Mouse (Mus musculus): ENCODE data around the gene A4gnt.

The A4gnt gene

DNA sequence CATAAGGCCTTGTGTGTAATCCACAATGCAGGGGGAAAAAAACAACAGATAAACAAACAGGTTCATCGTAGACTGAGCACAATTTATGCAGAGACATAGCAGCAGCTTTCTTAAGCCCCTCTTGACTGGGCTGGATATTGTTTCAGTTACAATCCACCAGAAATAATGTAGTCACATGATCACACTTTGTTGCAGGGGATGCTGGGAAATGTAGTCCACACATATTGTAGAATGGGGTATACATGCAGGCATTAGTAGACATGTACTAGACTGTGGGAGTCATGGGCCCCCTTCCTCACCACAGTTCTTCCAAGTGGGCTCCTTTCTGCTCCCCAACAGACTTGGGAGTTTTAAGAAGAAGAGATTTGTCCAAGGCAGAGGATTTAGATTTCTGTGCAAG, 24.5 kb downstream of the A4gnt start:
- DNase-seq (ENCODE audit: low read depth, low spot score), result no peak

DNA sequence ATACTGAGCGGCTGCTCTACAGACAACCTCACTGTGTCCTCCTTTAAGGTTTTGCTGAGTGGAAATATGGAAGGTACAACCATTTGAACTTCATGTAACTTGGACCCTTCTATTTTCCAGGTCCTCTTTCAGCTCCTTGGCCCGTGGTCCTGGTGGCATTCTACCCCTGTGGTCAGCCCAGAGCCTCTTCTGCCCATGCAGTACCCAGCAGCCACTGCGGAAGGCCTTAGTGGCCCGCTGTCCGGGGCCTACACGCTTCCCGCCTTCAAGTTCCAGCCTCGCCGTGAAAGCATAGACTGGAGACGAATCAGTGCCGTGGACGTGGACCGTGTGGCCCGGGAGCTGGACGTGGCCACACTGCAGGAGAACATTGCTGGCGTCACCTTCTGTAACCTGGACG, 24.9 kb downstream of the A4gnt start:
- no peak for DNase-seq (ENCODE audit: low read depth, low spot score)

DNA sequence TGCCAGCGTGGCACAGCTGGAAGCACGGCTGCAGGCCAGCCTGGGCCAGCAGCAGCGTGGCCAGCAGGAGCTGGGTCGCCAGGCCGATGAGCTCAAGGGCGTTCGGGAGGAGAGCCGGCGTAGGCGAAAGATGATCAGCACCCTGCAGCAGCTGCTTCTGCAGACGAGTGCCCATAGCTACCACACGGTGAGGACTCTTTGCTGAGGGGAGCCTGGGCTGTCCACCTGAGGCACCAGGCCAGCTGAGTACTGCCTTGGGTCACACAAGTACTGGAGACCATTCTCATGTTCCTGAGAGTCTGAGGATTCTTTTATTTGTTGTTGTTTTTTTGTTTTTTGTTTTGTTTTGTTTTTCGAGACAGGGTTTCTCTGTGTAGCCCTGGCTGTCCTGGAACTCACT, 25.4 kb downstream of the A4gnt start:
- peak; percentile 16 for DNase-seq (ENCODE audit: low read depth, low spot score)

DNA sequence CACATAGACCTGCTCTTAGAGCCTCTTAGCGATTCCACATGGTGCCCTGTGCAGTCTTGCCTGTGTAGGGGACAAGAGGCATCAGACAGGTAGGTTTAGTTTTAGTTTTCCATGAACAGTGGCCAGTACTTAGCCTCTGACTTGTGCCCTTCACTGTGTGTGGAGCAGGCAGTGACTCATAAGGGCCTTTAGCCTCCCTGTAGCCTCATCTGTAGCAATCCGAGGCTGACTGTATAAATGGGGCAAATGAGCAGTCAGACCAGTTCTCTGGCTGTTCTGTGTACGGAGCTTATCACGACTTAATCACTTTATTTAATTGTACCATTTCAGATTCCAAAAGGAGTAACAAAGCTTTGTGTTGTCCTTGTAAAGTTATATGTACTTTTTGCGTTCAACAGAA, 27.7 kb downstream of the A4gnt start:
- DNase-seq (ENCODE audit: low read depth, low spot score), result no peak

DNA sequence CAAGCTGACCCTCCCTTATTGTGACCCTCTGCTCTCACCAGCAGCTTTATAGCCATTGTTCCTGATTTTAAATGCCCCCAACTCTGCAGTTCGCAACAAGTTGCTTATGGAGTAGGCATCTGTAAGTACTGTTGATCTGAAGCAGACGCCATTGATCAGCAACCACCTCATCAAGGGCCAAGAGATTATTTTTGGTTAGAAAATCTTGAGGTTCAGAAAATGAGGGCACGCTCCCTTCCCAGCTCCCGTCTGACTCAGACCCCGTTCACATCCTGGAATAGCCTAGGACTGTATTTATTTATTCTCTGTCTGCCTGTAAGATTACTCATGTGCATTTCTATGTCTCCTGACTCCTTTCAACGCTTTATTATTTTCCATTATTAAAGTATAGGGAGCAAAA, 33.1 kb downstream of the A4gnt start:
- DNase-seq (ENCODE audit: low read depth, low spot score), result no peak

DNA sequence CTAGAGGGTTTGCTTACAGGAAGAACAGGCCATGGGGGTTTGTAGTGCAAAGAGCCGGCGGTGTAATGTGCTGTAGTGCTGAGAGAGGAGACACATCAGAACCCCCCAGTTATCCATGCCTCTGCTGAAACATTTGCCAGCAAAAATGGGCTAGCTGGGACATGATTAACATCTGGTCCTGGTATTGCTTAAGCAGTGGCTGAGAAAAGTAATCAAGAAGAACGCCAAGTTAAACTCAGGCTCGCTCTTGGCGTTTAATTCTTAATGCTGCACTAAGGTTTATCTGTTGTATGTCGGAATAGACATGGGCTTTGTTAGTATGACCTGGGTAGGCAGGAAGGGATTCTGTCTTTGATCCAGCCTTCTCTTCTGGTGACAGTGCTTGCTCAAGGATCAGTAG, 33.8 kb downstream of the A4gnt start:
- DNase-seq (ENCODE audit: low read depth, low spot score), result no peak

DNA sequence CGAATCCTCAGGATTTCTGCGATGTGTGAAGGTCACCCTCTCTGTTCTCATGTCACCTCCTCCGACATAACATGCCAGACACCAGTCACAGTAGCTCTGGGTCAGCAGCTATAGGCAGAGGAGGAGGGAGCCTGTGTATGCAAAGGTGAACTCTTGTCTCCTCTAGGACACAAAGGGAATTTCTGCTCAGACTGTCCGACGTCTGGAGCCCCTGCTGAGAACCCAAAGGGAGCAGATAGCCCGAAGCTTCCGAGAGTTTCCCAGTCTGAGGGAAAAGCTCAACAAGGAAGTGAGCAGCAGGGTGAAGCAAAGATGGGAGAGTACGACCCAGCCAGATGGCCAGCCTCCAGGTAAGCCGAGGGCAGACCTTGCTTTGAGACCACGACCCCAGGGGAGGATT, 48.5 kb downstream of the A4gnt start:
- no peak for DNase-seq (ENCODE audit: low read depth, low spot score)

DNA sequence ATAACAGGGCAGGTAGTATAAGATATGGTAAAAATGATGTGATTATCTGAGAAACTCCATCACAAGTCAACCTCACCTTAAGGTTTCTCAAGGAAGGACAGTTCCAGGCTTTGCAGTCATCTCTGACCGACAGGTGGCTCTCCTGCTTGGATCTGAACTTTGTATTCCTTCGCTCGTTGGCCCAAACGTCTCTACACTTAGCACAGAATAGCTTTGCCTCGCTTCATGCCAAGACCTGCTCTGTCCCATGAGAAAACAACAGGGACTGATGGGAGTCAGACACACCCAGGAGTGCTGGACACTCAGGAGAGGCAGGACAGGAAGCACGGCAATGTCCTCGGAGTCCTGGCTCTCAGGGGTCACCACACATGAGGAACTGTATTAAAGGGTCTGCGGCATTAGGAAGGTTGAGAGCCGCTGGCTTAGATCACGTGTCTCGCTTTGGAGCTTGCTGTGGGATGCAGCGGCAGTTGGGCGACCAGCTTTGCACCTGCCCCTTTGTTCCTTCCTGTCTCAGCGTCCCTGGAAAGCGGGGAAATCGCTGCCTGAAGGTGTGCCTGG, 49.4 kb downstream of the A4gnt start:
- no peak for DNase-seq (ENCODE audit: low read depth, low spot score)

DNA sequence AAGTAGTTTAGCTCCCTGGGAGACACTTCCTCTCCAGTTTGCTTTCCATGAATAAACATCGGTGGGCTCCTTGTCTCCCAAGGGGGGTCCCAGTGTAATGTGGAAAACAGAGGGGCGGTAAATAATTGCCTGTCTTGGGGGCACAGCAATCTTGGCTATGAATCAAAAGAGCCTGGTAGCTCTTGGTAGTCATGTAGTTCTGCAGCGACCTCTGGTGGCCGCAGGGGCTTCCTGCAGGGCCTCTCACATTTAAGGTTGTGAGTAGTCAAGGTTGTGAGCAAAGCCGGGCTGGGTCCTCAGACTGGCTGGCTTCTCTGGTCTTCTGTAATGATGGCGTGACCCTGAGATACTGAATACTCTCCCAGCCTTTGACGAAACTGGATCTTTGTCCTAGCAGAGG, 50.1 kb downstream of the A4gnt start:
- peak; percentile 59 for DNase-seq (ENCODE audit: low read depth, low spot score)

DNA sequence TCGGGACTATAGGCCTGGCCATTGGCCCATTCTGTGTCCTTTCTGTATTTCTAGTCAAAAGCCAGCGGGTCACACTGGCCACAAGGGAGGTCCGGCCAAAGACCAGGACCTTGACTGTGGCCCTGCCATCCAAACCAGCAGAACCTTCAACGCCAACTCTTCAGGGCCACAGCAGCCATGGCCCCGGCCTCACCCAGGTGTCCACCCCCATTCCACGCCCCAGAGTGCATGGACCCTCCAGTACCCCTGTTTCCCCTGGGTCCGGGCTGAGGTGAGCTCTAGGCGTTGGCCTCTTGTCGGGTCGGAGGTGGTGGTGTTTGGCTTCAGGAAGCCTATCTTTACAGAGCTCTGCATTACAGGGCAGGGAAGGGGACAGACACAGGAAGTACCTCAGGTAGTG, 50.6 kb downstream of the A4gnt start:
- DNase-seq (ENCODE audit: low read depth, low spot score), result no peak

DNA sequence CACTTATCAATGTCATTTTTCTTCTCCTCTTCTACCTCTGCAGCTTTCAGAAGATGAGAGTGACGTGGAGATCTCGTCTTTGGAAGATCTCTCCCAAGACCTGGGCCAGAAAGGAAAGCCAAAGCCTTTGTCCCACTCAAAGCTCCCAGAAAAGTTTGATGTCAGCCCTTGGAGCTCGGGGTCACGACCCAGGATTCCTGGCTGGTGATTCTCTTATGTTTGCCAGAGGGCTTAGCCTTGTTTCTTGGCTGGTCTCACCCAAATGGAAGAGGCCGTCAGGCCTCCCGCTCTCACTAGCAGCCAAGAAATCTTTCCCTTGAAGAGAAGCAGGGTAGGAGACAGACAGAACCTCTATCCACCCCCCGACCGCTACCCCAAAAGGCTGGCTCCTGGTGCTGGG, 55.3 kb downstream of the A4gnt start:
- DNase-seq (ENCODE audit: low read depth, low spot score), result peak; percentile 51

DNA sequence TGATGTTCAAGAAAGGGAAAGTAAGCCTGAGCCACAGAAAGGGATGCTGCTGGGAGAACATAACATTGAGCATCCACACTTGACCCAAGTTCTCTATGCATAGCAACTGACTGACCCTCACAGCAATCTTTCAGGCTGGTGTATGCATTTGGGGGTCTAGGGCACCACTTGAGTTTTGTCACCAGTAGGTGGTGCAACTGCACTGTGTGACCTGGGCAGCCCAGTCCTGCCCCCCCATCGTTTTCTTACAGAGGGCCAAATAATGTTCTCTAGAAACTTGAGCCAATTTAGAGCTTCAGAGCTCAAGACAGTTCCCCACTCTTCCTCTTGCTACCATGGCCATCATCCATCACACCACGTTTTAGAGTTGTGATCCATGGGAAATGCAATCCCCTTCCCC, 59.3 kb downstream of the A4gnt start:
- no peak for DNase-seq (ENCODE audit: low read depth, low spot score)
